Mouse (Mus musculus) embryonic facial prominence, embryonic 13.5 days (tissue): ENCODE results near the gene Bhlhe23. TPM values are rescaled to one million over a fixed set of nuclear protein-coding genes. Genes with fewer than 3 reads are reported as not detected.

ENCODE experiments used
- ATAC-seq: fragments of 200-750 bp; cut with Nextera tagmentation; 2 replicates; pipeline ENCODE4 v1.8.0; 2017; ENCODE audit warnings: low read depth; ENCODE audit not compliant: insufficient number of reproducible peaks, insufficient read depth, low FRiP score, low TSS enrichment
- H3K27ac ChIP-seq: fragments of 300-500 bp; sonication (generic); 2 replicates; pipeline ENCODE4 v1.5.1; 2015; ENCODE audit warnings: moderate library complexity, mild to moderate bottlenecking, inconsistent platforms
- H3K27me3 ChIP-seq: fragments of 300-500 bp; sonication (generic); 2 replicates; pipeline ENCODE4 v1.6.1; 2015; ENCODE audit warnings: mild to moderate bottlenecking, inconsistent platforms
- H3K36me3 ChIP-seq: fragments of 300-500 bp; sonication (generic); 2 replicates; pipeline ENCODE4 v1.6.1; 2015; ENCODE audit warnings: mild to moderate bottlenecking, inconsistent platforms
- H3K4me1 ChIP-seq: fragments of 300-500 bp; sonication (generic); 2 replicates; pipeline ENCODE4 v1.6.1; 2015; ENCODE audit warnings: inconsistent platforms
- H3K4me2 ChIP-seq: fragments of 300-500 bp; sonication (generic); 2 replicates; pipeline ENCODE4 v1.6.1; 2015; ENCODE audit warnings: moderate library complexity, mild to moderate bottlenecking, inconsistent platforms
- H3K4me3 ChIP-seq: fragments of 300-500 bp; sonication (generic); 2 replicates; pipeline ENCODE4 v1.5.1; 2015; ENCODE audit warnings: mild to moderate bottlenecking, inconsistent platforms
- H3K9ac ChIP-seq: fragments of 300-500 bp; sonication (generic); 2 replicates; pipeline ENCODE4 v1.6.1; 2015; ENCODE audit warnings: mild to moderate bottlenecking, inconsistent platforms
- H3K9me3 ChIP-seq: fragments of 300-500 bp; sonication (generic); 2 replicates; pipeline ENCODE4 v1.6.1; 2016; ENCODE audit warnings: inconsistent platforms
- WGBS: fragments of 180-500 bp; shearing (Covaris S2); methylation state at CpG from one replicate; pipeline ENCODE4 v1.1.7; 2015; ENCODE audit warnings: mixed read lengths; 5-methylcytosine and 5-hydroxymethylcytosine counted together
- polyA plus RNA-seq: library from polyadenylated mRNA; unstranded; fragments of >200 nt; fragmentation: Nextera tagmentation; extraction: Ambion mirVana; gene quantifications from 2 replicates; pipeline ENCODE4 v1.2.1, GENCODE M21; 2015

Gene Bhlhe23
- polyA plus RNA-seq = 0.17 TPM in 1 of 2 replicates, not detected in the other

DNA sequence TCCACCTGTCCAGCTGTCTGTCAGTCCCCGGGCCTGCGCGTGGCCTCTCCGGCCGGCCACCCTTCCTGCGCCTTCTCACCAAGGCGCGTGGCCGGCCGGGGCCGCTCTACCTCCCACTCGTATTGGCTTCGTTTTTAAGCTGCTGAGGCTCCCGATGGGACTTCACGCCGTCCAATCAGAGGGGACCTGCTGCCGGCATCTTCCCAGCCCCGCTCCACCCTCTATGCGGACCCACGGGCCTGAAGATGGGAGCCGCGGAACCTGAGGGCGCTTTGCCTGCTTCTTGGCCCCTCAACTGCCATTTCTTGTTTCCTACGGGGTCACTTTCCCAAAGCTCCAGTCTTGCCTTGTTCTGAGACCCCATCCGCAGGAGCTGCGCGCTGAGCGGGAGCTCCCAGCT is at the start of gene Bhlhe23:
TSS of gene Bhlhe23 (minus strand) at position 108 of the 400 bp plus-strand sequence.
- Histone ChIP-seq H3K27ac (no peak within 1 kb of the TSS), H3K9me3 (no peaks in the 10 kb centered on the region), H3K27me3 (peaks cover 96% of the 10 kb centered on the region), H3K36me3 (no peaks in the 10 kb centered on the region), H3K4me1 (peaks cover 13% of the 10 kb centered on the region), H3K9ac (no peak within 1 kb of the TSS), H3K4me2 (peak within 1 kb of the TSS; percentile 56), H3K4me3 (peak within 1 kb of the TSS; percentile 33)
- ATAC-seq = no peak
- WGBS = under 1% methylated on average over 28 of the region's 28 CpGs

DNA sequence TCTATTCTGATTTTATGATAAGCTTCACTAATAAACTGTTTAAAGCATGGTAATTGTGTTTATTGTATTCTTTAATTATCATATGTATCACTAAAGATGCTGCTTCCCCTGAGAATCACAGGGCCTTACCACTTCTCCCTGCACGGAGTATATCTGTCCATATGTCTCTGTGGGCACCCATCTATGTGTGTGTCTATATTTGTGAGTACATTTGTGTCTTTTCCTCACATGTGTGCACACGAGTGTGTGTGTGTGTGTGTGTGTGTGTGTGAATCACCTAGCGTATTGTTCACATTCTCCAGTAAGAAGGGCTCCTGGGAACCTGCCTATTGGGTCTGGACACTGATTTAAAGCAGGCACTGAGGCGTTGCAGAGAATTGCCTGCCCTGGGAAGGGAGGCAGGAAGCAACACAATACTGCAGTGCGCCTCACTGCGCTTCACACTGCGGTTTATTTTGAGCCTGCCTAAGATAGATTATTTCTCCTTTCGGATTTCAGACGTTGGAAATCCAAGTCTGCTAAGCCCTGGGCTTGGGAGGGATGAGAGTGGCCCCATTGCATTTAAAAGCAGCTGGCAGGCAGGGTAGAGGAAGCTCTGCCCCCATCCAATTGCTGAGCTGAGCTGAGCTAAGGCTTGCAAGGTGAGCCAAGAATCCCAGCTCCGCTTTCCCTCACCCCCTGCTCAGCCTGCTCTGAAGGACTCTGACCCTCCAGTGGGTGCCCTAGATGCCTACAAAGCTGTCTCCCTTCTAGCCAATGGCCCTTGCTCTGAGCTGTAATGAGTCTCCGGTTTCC is 48.6 kb upstream of the Bhlhe23 start:
- no peak for ATAC-seq
- H3K27ac ChIP-seq = no peak overlapping the region
- H3K9me3 ChIP-seq = no peaks in the 10 kb centered on the region
- H3K36me3 ChIP-seq = no peaks in the 10 kb centered on the region
- H3K4me1 ChIP-seq = no peaks in the 10 kb centered on the region; the same call in 1 of the 2 replicates
- no peak overlapping the region for H3K4me2 ChIP-seq
- 43% methylated on average over 11 of the region's 11 CpGs for WGBS
- 0 out of 2 replicates have a peak, but pooled peaks cover 4% of the 10 kb centered on the region for H3K27me3 ChIP-seq
- no peak overlapping the region for H3K9ac ChIP-seq
- no peak overlapping the region for H3K4me3 ChIP-seq

DNA sequence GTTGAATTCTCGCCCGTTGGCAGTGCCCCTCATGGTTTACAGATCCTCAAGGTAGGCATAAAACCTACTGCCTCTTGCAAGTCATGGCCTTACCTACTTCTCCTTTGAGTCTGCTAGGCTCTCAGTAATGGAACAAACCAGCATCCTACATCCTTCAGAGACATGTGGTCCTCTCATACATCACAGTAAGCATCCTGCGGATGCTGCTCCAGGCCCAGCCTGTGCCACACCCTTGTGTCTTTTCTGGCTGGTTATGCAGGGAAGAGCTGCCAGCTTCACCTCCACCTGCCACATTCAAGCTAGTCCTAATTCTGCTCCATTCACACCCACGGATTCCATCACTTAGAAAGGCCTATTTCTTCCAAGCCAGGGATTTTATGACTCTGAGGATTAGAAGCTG is 48.0 kb upstream of the Bhlhe23 start:
- Histone ChIP-seq H3K9me3 (no peaks in the 10 kb centered on the region), H3K27me3 (0 out of 2 replicates have a peak, but pooled peaks cover 4% of the 10 kb centered on the region), H3K4me2 (no peak overlapping the region), H3K4me1 (no peaks in the 10 kb centered on the region; the same call in 1 of the 2 replicates), H3K36me3 (no peaks in the 10 kb centered on the region), H3K9ac (no peak overlapping the region), H3K4me3 (no peak overlapping the region), H3K27ac (no peak overlapping the region)
- no peak for ATAC-seq
- 76% methylated on average over 4 of the region's 4 CpGs for WGBS

DNA sequence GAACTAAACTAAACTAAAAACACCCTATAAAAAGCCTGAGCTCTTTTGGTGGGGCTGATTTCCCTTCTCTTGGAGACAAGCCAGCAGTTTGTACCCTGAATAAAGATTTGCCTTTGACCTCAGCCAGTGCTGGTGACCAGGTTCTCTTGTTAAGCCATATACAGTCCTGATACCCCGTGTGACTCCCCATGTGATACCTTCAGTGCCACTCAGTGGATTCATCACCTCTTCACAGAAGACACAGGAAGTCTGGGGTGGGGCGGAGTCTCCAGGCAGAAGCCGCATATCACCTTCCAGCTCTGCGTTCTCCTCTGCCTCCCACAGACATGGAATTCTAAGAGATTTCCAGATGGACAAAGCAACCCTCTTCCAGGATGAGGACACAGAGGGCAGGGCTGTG is 47.4 kb upstream of the Bhlhe23 start:
- H3K9ac ChIP-seq = no peak overlapping the region
- H3K4me2 ChIP-seq = no peak overlapping the region
- H3K4me3 ChIP-seq = no peak overlapping the region
- ATAC-seq = no peak
- H3K27me3 ChIP-seq = 0 out of 2 replicates have a peak, but pooled peaks cover 4% of the 10 kb centered on the region
- no peaks in the 10 kb centered on the region; the same call in 1 of the 2 replicates for H3K4me1 ChIP-seq
- WGBS = 67% methylated on average over 4 of the region's 4 CpGs
- no peaks in the 10 kb centered on the region for H3K36me3 ChIP-seq
- no peaks in the 10 kb centered on the region for H3K9me3 ChIP-seq
- no peak overlapping the region for H3K27ac ChIP-seq

DNA sequence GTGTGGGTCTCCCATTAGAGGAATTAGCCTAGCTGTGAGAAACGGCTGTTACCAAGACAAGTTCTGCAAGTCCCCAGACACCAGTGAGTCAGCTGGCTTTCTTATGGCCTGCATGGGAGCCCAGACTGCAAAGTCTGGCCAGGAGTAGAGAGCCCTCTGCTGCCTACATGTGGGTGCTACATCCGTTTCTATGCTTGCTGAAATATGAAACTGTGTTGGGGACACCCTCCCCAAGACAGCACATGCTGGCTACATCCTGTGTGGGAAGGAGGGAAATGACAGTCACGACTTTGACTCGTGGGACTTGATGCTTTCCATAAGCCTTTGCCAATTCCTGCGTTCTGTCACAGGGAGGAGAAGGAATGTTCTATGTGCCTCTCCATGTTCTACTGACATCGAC is 45.8 kb upstream of the Bhlhe23 start:
- no peaks in the 10 kb centered on the region; the same call in 1 of the 2 replicates for H3K4me1 ChIP-seq
- H3K27ac ChIP-seq = no peak overlapping the region
- no peaks in the 10 kb centered on the region for H3K36me3 ChIP-seq
- no peaks in the 10 kb centered on the region for H3K9me3 ChIP-seq
- H3K4me3 ChIP-seq = no peak overlapping the region
- no peak for ATAC-seq
- 24% methylated on average over 6 of the region's 6 CpGs for WGBS
- no peak overlapping the region for H3K9ac ChIP-seq
- 0 out of 2 replicates have a peak, but pooled peaks cover 4% of the 10 kb centered on the region for H3K27me3 ChIP-seq
- H3K4me2 ChIP-seq = no peak overlapping the region

DNA sequence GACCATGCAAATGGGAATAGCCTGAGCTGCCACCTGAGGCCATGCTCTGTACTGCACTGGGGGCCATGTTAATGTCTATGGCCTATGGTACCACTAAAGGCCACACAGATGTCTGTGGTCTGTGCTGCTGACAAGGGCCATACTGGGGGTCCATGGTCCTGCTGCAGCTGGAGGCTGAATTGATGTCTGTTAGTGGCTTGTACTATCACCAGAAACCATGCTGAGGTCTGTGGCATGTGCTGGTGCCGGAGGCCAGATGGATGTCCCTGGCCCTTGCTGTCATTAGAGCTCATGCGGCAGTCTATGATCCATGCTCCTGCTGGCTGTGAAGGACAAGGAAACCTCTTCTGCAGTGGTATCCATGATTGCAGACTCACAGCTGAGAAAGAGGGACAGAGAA is 42.8 kb upstream of the Bhlhe23 start:
- 91% methylated on average over 2 of the region's 2 CpGs for WGBS

DNA sequence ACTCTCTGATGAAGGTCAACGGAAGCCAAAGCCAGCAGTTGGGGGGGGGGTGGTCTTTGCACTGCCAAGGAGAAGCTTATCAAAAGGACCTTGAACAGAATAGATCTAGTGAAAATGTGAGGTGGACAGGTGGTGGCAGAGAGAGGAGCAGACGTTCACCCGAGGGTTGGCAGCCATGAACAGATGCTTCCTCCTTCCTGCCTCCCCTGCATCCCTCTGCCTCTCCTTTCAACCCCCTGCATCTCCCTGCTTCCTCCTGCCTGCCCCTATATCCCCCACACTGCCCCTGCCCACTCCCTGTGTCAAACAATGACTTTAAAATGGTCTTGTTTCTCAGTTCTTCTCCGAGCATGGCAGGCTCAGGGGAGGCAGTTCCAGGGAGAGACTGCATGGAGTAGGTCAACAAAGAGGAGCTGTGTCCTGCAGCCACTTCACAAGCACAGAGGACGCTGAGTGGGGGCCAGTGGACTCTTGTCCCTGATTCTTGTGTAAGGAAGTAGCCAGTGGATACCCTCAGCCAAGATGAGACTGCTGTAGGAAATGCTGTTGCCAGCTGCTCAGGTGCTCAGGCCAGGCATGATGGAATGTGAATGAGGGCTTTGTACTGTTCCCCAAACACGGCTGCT is 39.9 kb upstream of the Bhlhe23 start:
- H3K27ac ChIP-seq = no peak overlapping the region
- ATAC-seq = no peak
- H3K9ac ChIP-seq = no peak overlapping the region
- H3K4me3 ChIP-seq = no peak overlapping the region
- WGBS = 52% methylated on average over 6 of the region's 6 CpGs
- no peaks in the 10 kb centered on the region for H3K9me3 ChIP-seq
- H3K4me1 ChIP-seq = no peaks in the 10 kb centered on the region
- no peak overlapping the region for H3K4me2 ChIP-seq
- no peaks in the 10 kb centered on the region; the same call in 1 of the 2 replicates for H3K27me3 ChIP-seq
- H3K36me3 ChIP-seq = no peaks in the 10 kb centered on the region

More for the DNA sequence above, 42.8 kb upstream of the Bhlhe23 start:
- Histone ChIP-seq H3K9me3 (no peaks in the 10 kb centered on the region), H3K27ac (no peak overlapping the region), H3K36me3 (no peaks in the 10 kb centered on the region), H3K4me2 (no peak overlapping the region), H3K4me1 (no peaks in the 10 kb centered on the region; the same call in 1 of the 2 replicates), H3K9ac (no peak overlapping the region), H3K4me3 (no peak overlapping the region), H3K27me3 (no peaks in the 10 kb centered on the region)
- ATAC-seq = no peak

DNA sequence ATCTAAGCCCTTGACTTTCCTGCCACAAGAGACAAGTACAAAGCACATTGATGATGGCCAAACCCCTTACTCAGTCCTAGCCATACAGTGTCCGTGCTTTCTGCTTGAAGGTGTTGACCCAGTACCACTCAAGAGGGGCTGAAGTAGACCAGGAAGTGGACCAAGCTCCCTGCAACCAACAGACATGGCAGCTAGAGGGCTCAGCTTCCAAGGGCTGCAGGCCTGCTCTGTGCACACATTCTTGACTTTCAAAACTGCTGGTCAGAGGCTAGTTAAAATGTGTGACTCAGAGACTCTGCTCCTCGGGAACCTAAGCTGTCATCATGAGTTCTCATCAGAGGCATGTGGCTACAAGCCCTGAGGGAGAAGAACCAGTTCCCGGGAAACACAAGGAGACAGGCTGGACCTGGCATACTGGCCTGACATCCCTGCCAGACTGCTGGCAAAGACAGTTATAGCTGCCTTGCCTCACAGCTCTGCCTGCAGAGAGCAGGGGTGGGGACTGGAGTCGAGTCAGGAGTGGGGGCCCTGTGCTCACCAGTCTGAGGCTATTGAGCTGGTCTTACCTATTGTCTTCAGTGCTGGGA is 37.4 kb upstream of the Bhlhe23 start:
- Histone ChIP-seq H3K9ac (no peak overlapping the region), H3K4me1 (no peaks in the 10 kb centered on the region)
- 0 out of 2 replicates have a peak, but pooled peaks have one; percentile 10 for ATAC-seq

DNA sequence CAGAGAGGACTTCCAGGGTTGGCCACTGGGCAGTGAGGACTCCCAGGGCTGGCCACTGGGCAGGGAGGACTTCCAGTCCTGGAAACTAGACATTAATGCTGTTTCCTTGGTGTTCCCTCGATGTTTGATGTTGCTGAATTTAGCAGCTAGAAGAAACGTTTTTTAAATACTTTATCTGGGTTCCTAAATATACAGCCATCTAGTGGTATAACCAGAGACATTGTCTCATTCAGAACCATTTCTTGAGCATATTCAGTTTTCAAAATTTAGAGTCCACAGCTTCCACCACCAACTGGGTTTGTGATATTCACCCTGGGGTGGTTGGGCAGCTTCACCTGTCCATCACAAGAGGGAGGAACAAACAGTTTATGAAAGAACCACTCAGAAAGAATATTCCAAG is 34.3 kb upstream of the Bhlhe23 start:
- Histone ChIP-seq H3K4me2 (no peak overlapping the region), H3K27ac (no peak overlapping the region), H3K4me3 (no peak overlapping the region), H3K27me3 (no peaks in the 10 kb centered on the region; the same call in 1 of the 2 replicates), H3K9ac (no peak overlapping the region), H3K4me1 (no peaks in the 10 kb centered on the region), H3K9me3 (no peaks in the 10 kb centered on the region), H3K36me3 (no peaks in the 10 kb centered on the region)
- ATAC-seq = no peak
- 58% methylated on average over 2 of the region's 2 CpGs for WGBS

More for the DNA sequence above, 37.4 kb upstream of the Bhlhe23 start:
- Histone ChIP-seq H3K9me3 (no peaks in the 10 kb centered on the region), H3K4me2 (no peak overlapping the region), H3K27me3 (no peaks in the 10 kb centered on the region; the same call in 1 of the 2 replicates), H3K27ac (no peak overlapping the region), H3K36me3 (no peaks in the 10 kb centered on the region), H3K4me3 (no peak overlapping the region)
- WGBS = 56% methylated on average over 4 of the region's 4 CpGs

DNA sequence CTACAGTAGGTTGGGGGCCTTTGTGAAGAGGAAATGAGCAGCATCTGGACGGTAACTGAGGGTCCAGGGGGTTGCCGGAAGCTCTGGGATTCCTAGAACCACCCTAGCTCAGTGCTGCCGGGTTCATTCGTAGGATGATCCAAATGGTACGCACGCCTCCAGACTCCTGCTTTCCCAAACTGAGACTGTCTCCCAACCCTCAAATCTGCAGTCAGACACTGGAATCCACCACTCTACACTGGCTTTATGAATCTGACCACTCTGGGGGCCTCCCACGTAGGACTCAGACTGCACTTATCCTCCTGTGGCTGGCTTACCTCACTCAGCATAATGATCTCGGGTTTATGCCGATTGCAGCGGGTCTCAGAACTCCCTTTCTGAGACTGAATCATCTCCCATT is 32.8 kb upstream of the Bhlhe23 start:
- no peaks in the 10 kb centered on the region; the same call in 1 of the 2 replicates for H3K27me3 ChIP-seq
- H3K36me3 ChIP-seq = no peaks in the 10 kb centered on the region
- H3K4me3 ChIP-seq = no peak overlapping the region
- H3K4me1 ChIP-seq = no peaks in the 10 kb centered on the region
- no peak overlapping the region for H3K27ac ChIP-seq
- no peaks in the 10 kb centered on the region for H3K9me3 ChIP-seq
- WGBS = 78% methylated on average over 10 of the region's 10 CpGs
- H3K4me2 ChIP-seq = no peak overlapping the region
- H3K9ac ChIP-seq = no peak overlapping the region
- no peak for ATAC-seq

DNA sequence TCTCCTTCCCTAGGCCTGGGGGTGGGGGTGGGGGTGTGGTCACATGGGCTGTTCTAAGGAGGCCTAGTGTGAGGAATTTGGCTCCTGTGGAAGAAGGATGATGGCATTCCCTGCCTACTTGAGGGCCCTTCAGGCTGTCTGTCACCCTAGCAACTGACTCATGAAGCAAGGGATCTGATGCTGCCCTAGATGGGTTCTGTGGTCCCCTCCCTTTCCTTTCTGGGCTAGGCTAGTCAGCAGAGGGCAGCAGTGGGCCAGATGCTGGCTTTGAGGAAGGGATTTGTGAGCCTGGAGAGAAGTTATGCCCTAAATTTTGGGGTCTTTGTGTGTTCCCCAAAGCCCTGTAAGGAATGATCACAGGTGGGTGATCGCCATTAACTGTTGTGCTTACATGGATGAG is 29.3 kb upstream of the Bhlhe23 start:
- Histone ChIP-seq H3K36me3 (no peaks in the 10 kb centered on the region), H3K9me3 (no peaks in the 10 kb centered on the region), H3K4me1 (0 out of 2 replicates have a peak, but pooled peaks cover 3% of the 10 kb centered on the region), H3K27me3 (no peaks in the 10 kb centered on the region), H3K27ac (no peak overlapping the region), H3K4me3 (no peak overlapping the region), H3K9ac (no peak overlapping the region), H3K4me2 (no peak overlapping the region)
- 55% methylated on average over 1 of the region's 1 CpGs for WGBS
- no peak for ATAC-seq
